Mouse (Mus musculus) thymus, adult 2 months (tissue): ENCODE measurements around the gene Pck2.

Experiments used
- CTCF ChIP-seq: fragments of 200-500 bp; IDR thresholded peaks from 2 replicates; pipeline ENCODE4 v1.5.1; 2012; ENCODE audit warnings: mild to moderate bottlenecking, control low read depth, low read length, moderate library complexity, borderline replicate concordance; ENCODE audit not compliant: control insufficient read depth, poor library complexity, insufficient read depth; ENCODE audit errors: extremely low read depth
- POLR2A ChIP-seq: fragments of 200-500 bp; IDR thresholded peaks from 2 replicates; pipeline ENCODE4 v1.6.1; 2012; ENCODE audit warnings: mild to moderate bottlenecking, low read length, control low read depth, moderate library complexity; ENCODE audit not compliant: control insufficient read depth, poor library complexity, insufficient read depth; ENCODE audit errors: extremely low read depth

- TF ChIP-seq CTCF (no peak), POLR2A (no peak)
Measured at GRCm38 (mm10) chr14:55584303-55584701, 44.2 kb downstream of the Pck2 start.
